Mouse (Mus musculus): Measurements from ENCODE around the gene Ssr2. TPM values are rescaled to one million over a fixed set of nuclear protein-coding genes. Genes with fewer than 3 reads are reported as not detected.

Ssr2 gene
- 23.4 TPM for polyA plus RNA-seq (2014; fragmentation: Illumina TruSeq; extraction: RNeasy Lipid Tissue Mini Kit (QIAGEN cat#74804); ENCODE audit: low read depth, low replicate concordance)

GRCm38 (mm10) chr3:88575540-88575939 is at the start of gene Ssr2:
Gene Ssr2, plus strand, starts transcription at chr3:88575876.

GRCm38 (mm10) chr3:88532299-88532674 is 43.4 kb upstream of the Ssr2 start, which contains the start of gene Mex3a:
Gene Mex3a, plus strand, starts transcription at chr3:88532395.

GRCm38 (mm10) chr3:88548180-88548917 is 27.3 kb upstream of the Ssr2 start, which contains the start of gene Rab25:
Gene Rab25, minus strand, starts transcription at chr3:88548300.

GRCm38 (mm10) chr3:88552676-88553524 is 22.8 kb upstream of the Ssr2 start, which contains the start of gene Lamtor2:
Gene Lamtor2, minus strand, starts transcription at chr3:88553074.

GRCm38 (mm10) chr3:88553525-88553879 is 22.2 kb upstream of the Ssr2 start, which contains the start of gene Ubqln4:
Gene Ubqln4, plus strand, starts transcription at chr3:88553758.

GRCm38 (mm10) chr3:88605666-88606065 is 30.0 kb downstream of the Ssr2 start, which contains the start of gene Arhgef2:
Gene Arhgef2, plus strand, starts transcription at chr3:88605966.

Other genes starting within 250 kb of the Ssr2 start
- 2.1 TPM for gene Tmem79, start 239.7 kb upstream of the Ssr2 start, polyA plus RNA-seq (2014; fragmentation: Illumina TruSeq; extraction: RNeasy Lipid Tissue Mini Kit (QIAGEN cat#74804); ENCODE audit: low read depth, low replicate concordance)
- 28.6 TPM for gene Smg5, start 239.6 kb upstream of the Ssr2 start, polyA plus RNA-seq (2014; fragmentation: Illumina TruSeq; extraction: RNeasy Lipid Tissue Mini Kit (QIAGEN cat#74804); ENCODE audit: low read depth, low replicate concordance)
- gene Paqr6, start 211.3 kb upstream of the Ssr2 start, polyA plus RNA-seq (2014; fragmentation: Illumina TruSeq; extraction: RNeasy Lipid Tissue Mini Kit (QIAGEN cat#74804); ENCODE audit: low read depth, low replicate concordance) = 0.85 TPM
- gene Bglap3, start 203.1 kb upstream of the Ssr2 start, polyA plus RNA-seq (2014; fragmentation: Illumina TruSeq; extraction: RNeasy Lipid Tissue Mini Kit (QIAGEN cat#74804); ENCODE audit: low read depth, low replicate concordance) = 4.0 TPM
- gene Bglap2, start 197.2 kb upstream of the Ssr2 start, polyA plus RNA-seq (2014; fragmentation: Illumina TruSeq; extraction: RNeasy Lipid Tissue Mini Kit (QIAGEN cat#74804); ENCODE audit: low read depth, low replicate concordance) = not detected
- gene Bglap, start 191.4 kb upstream of the Ssr2 start, polyA plus RNA-seq (2014; fragmentation: Illumina TruSeq; extraction: RNeasy Lipid Tissue Mini Kit (QIAGEN cat#74804); ENCODE audit: low read depth, low replicate concordance) = not detected
- gene Pmf1, start 165.5 kb upstream of the Ssr2 start, polyA plus RNA-seq (2014; fragmentation: Illumina TruSeq; extraction: RNeasy Lipid Tissue Mini Kit (QIAGEN cat#74804); ENCODE audit: low read depth, low replicate concordance) = 3.8 TPM
- gene Slc25a44, start 150.7 kb upstream of the Ssr2 start, polyA plus RNA-seq (2014; fragmentation: Illumina TruSeq; extraction: RNeasy Lipid Tissue Mini Kit (QIAGEN cat#74804); ENCODE audit: low read depth, low replicate concordance) = 9.8 TPM
- 128 TPM for gene Sema4a, start 114.7 kb upstream of the Ssr2 start, polyA plus RNA-seq (2014; fragmentation: Illumina TruSeq; extraction: RNeasy Lipid Tissue Mini Kit (QIAGEN cat#74804); ENCODE audit: low read depth, low replicate concordance)
- gene Lmna, start 65.9 kb upstream of the Ssr2 start, polyA plus RNA-seq (2014; fragmentation: Illumina TruSeq; extraction: RNeasy Lipid Tissue Mini Kit (QIAGEN cat#74804); ENCODE audit: low read depth, low replicate concordance) = 24.9 TPM
- 1.3 TPM for gene Mex3a, start 43.5 kb upstream of the Ssr2 start, polyA plus RNA-seq (2014; fragmentation: Illumina TruSeq; extraction: RNeasy Lipid Tissue Mini Kit (QIAGEN cat#74804); ENCODE audit: low read depth, low replicate concordance)
- gene Rab25, start 27.6 kb upstream of the Ssr2 start, polyA plus RNA-seq (2014; fragmentation: Illumina TruSeq; extraction: RNeasy Lipid Tissue Mini Kit (QIAGEN cat#74804); ENCODE audit: low read depth, low replicate concordance) = 16.6 TPM
- gene Lamtor2, start 22.8 kb upstream of the Ssr2 start, polyA plus RNA-seq (2014; fragmentation: Illumina TruSeq; extraction: RNeasy Lipid Tissue Mini Kit (QIAGEN cat#74804); ENCODE audit: low read depth, low replicate concordance) = 6.8 TPM
- gene Ubqln4, start 22.1 kb upstream of the Ssr2 start, polyA plus RNA-seq (2014; fragmentation: Illumina TruSeq; extraction: RNeasy Lipid Tissue Mini Kit (QIAGEN cat#74804); ENCODE audit: low read depth, low replicate concordance) = 18.9 TPM
- gene Arhgef2, start 30.1 kb downstream of the Ssr2 start, polyA plus RNA-seq (2014; fragmentation: Illumina TruSeq; extraction: RNeasy Lipid Tissue Mini Kit (QIAGEN cat#74804); ENCODE audit: low read depth, low replicate concordance) = 22.3 TPM
- gene Rxfp4, start 77.3 kb downstream of the Ssr2 start, polyA plus RNA-seq (2014; fragmentation: Illumina TruSeq; extraction: RNeasy Lipid Tissue Mini Kit (QIAGEN cat#74804); ENCODE audit: low read depth, low replicate concordance) = not detected
- gene Khdc4, start 109.9 kb downstream of the Ssr2 start, polyA plus RNA-seq (2014; fragmentation: Illumina TruSeq; extraction: RNeasy Lipid Tissue Mini Kit (QIAGEN cat#74804); ENCODE audit: low read depth, low replicate concordance) = 144 TPM
- 20.7 TPM for gene Rit1, start 141.0 kb downstream of the Ssr2 start, polyA plus RNA-seq (2014; fragmentation: Illumina TruSeq; extraction: RNeasy Lipid Tissue Mini Kit (QIAGEN cat#74804); ENCODE audit: low read depth, low replicate concordance)
- 14.2 TPM for gene Syt11, start 199.3 kb downstream of the Ssr2 start, polyA plus RNA-seq (2014; fragmentation: Illumina TruSeq; extraction: RNeasy Lipid Tissue Mini Kit (QIAGEN cat#74804); ENCODE audit: low read depth, low replicate concordance)

Measured in sigmoid colon, adult 10 weeks (tissue).